ENCODE assay signal across 26 mouse cellular contexts in genomic region chr9:45212001-45212400, GRCm38 (mm10). TPM values are rescaled to one million over a fixed set of nuclear protein-coding genes. Genes with fewer than 3 reads are reported as not detected.
A peak's percentile ranks its signal among the peaks of the same experiment; 100 is the strongest.
DNase-seq lines count a peak whose midpoint lies in the region; ATAC-seq lines count a peak whose summit lies in the region.
"Had no signal": no experiment of that assay in that cellular context is flagged by ENCODE, and none has a peak within 500 bp of the region (broad histone marks: within the 10 kb centered on the region; RNA-seq: fewer than 3 reads in every experiment).

No protein-coding gene starts in this region.

- no peaks in the 10 kb centered on the region for H3K36me3 ChIP-seq in kidney, embryonic 16.5 days (ENCODE audit: insufficient read depth, low read length)
- H3K36me3 ChIP-seq in kidney, embryonic 15.5 days, result no peaks in the 10 kb centered on the region
- no peaks in the 10 kb centered on the region for H3K36me3 ChIP-seq in midbrain, embryonic 11.5 days (ENCODE audit: control insufficient read depth, insufficient read depth, low read length)
- H3K36me3 ChIP-seq in midbrain, embryonic 14.5 days (ENCODE audit: control insufficient read depth, insufficient read depth, low read length), result no peaks in the 10 kb centered on the region
- H3K36me3 ChIP-seq: embryonic facial prominence, embryonic 13.5 days; forebrain, embryonic 10.5 days; heart, embryonic 10.5 days; hindbrain, embryonic 12.5 days; hindbrain, embryonic 15.5 days had no signal

- no peaks in the 10 kb centered on the region for H3K4me1 ChIP-seq in kidney, embryonic 16.5 days (ENCODE audit: insufficient read depth, low read length)
- H3K4me1 ChIP-seq in kidney, embryonic 15.5 days, result peaks cover 7% of the 10 kb centered on the region; the same call in 1 of the 2 replicates
- H3K4me1 ChIP-seq in midbrain, embryonic 11.5 days (ENCODE audit: control insufficient read depth, insufficient read depth, low read length), result no peaks in the 10 kb centered on the region
- H3K4me1 ChIP-seq in midbrain, embryonic 14.5 days (ENCODE audit: control insufficient read depth, insufficient read depth, low read length), result no peaks in the 10 kb centered on the region
- H3K4me1 ChIP-seq: forebrain, embryonic 13.5 days; heart, embryonic 10.5 days; hindbrain, embryonic 15.5 days had no signal

- ATAC-seq in kidney, embryonic 16.5 days (ENCODE audit: low FRiP score, low TSS enrichment), result 0 out of 2 replicates have a peak, but pooled peaks have one; percentile 54
- ATAC-seq in kidney, embryonic 15.5 days (replicated peaks; ENCODE audit: low FRiP score), result no peak
- no peak for ATAC-seq in midbrain, embryonic 11.5 days (ENCODE audit: low FRiP score)
- no peak for ATAC-seq in midbrain, embryonic 14.5 days (ENCODE audit: low FRiP score, low TSS enrichment)
- ATAC-seq: CD4-positive, CD25-positive, alpha-beta regulatory T cell, adult 4 months; forebrain, embryonic 13.5 days; forebrain, embryonic 16.5 days had no signal

- WGBS in kidney, embryonic 16.5 days, result 40% methylated on average over 6 of the region's 6 CpGs
- 47% methylated on average over 6 of the region's 6 CpGs for WGBS in kidney, embryonic 15.5 days
- WGBS in midbrain, embryonic 11.5 days, result 73% methylated on average over 6 of the region's 6 CpGs
- WGBS in midbrain, embryonic 14.5 days, result 60% methylated on average over 6 of the region's 6 CpGs

- H3K9me3 ChIP-seq in kidney, embryonic 16.5 days (ENCODE audit: low read length), result no peaks in the 10 kb centered on the region
- no peaks in the 10 kb centered on the region for H3K9me3 ChIP-seq in kidney, embryonic 15.5 days (replicated peaks)
- no peaks in the 10 kb centered on the region for H3K9me3 ChIP-seq in midbrain, embryonic 11.5 days (ENCODE audit: control insufficient read depth, low read length)
- no peaks in the 10 kb centered on the region for H3K9me3 ChIP-seq in midbrain, embryonic 14.5 days (ENCODE audit: control insufficient read depth, low read length)
- H3K9me3 ChIP-seq: embryonic facial prominence, embryonic 13.5 days; forebrain, embryonic 10.5 days; forebrain, embryonic 13.5 days; heart, embryonic 10.5 days; hindbrain, embryonic 12.5 days; hindbrain, embryonic 15.5 days had no signal

- no peak overlapping the region for H3K27ac ChIP-seq in kidney, embryonic 16.5 days (ENCODE audit: low read length)
- no peak overlapping the region for H3K27ac ChIP-seq in kidney, embryonic 15.5 days
- H3K27ac ChIP-seq in midbrain, embryonic 11.5 days (ENCODE audit: low read depth, low read length), result no peak overlapping the region
- H3K27ac ChIP-seq in midbrain, embryonic 14.5 days (replicated peaks; ENCODE audit: low read depth, low read length), result no peak overlapping the region
- H3K27ac ChIP-seq: embryonic facial prominence, embryonic 13.5 days; forebrain, embryonic 10.5 days; forebrain, embryonic 13.5 days; heart, adult 2 months; heart, embryonic 10.5 days; hindbrain, embryonic 12.5 days; hindbrain, embryonic 15.5 days had no signal

- H3K4me2 ChIP-seq in kidney, embryonic 16.5 days (replicated peaks; ENCODE audit: low read depth, low read length), result no peak overlapping the region
- no peak overlapping the region for H3K4me2 ChIP-seq in kidney, embryonic 15.5 days
- no peak overlapping the region for H3K4me2 ChIP-seq in midbrain, embryonic 11.5 days
- no peak overlapping the region for H3K4me2 ChIP-seq in midbrain, embryonic 14.5 days (ENCODE audit: low read length)
- H3K4me2 ChIP-seq: embryonic facial prominence, embryonic 13.5 days; forebrain, embryonic 13.5 days; hindbrain, embryonic 12.5 days; hindbrain, embryonic 15.5 days had no signal

- DNase-seq in kidney, adult 11 months, result peak; percentile 12
- no peak for DNase-seq in kidney, adult 18-20 months
- DNase-seq in midbrain, embryonic 11.5 days (ENCODE audit: low spot score, missing footprints), result peak; percentile 31
- DNase-seq in midbrain, embryonic 14.5 days, result no peak
- DNase-seq: adrenal gland, adult 2 months; adrenal gland, postnatal 14 days; cerebellum, adult 11 months; cerebellum, adult 2 months; cerebellum, adult 9-11 months; cerebellum, postnatal 25 days; gastrocnemius, postnatal 10 days; gastrocnemius, postnatal 36 days; heart, adult 2 months had no signal

- H3K27me3 ChIP-seq in kidney, embryonic 16.5 days (ENCODE audit: insufficient read depth, low read length), result no peaks in the 10 kb centered on the region
- H3K27me3 ChIP-seq in kidney, embryonic 15.5 days, result no peaks in the 10 kb centered on the region
- no peaks in the 10 kb centered on the region for H3K27me3 ChIP-seq in midbrain, embryonic 11.5 days (ENCODE audit: control insufficient read depth, insufficient read depth, low read length)
- H3K27me3 ChIP-seq in midbrain, embryonic 14.5 days (ENCODE audit: control insufficient read depth, insufficient read depth, low read length), result no peaks in the 10 kb centered on the region
- H3K27me3 ChIP-seq: embryonic facial prominence, embryonic 13.5 days; forebrain, embryonic 13.5 days; hindbrain, embryonic 12.5 days; hindbrain, embryonic 15.5 days had no signal

- H3K4me3 ChIP-seq in kidney, embryonic 16.5 days (ENCODE audit: low read length), result no peak overlapping the region
- H3K4me3 ChIP-seq in kidney, embryonic 15.5 days (replicated peaks), result no peak overlapping the region
- no peak overlapping the region for H3K4me3 ChIP-seq in midbrain, embryonic 11.5 days (ENCODE audit: low read depth, low read length)
- no peak overlapping the region for H3K4me3 ChIP-seq in midbrain, embryonic 14.5 days (replicated peaks; ENCODE audit: low read depth, low read length)
- H3K4me3 ChIP-seq: embryonic facial prominence, embryonic 13.5 days; forebrain, embryonic 10.5 days; forebrain, embryonic 13.5 days; heart, adult 2 months; heart, embryonic 10.5 days; hindbrain, embryonic 12.5 days; hindbrain, embryonic 15.5 days had no signal

- H3K9ac ChIP-seq in kidney, embryonic 16.5 days (replicated peaks; ENCODE audit: low read length), result no peak overlapping the region
- no peak overlapping the region for H3K9ac ChIP-seq in kidney, embryonic 15.5 days
- no peak overlapping the region for H3K9ac ChIP-seq in midbrain, embryonic 11.5 days (ENCODE audit: low read length)
- H3K9ac ChIP-seq in midbrain, embryonic 14.5 days (replicated peaks; ENCODE audit: low read length), result no peak overlapping the region
- H3K9ac ChIP-seq: embryonic facial prominence, embryonic 13.5 days; forebrain, embryonic 13.5 days; hindbrain, embryonic 12.5 days; hindbrain, embryonic 15.5 days had no signal

RNA-seq across cellular contexts. Expression of gene Tmprss4, which starts 8.1 kb away (rescaled TPM):
- polyA plus RNA-seq in kidney, embryonic 16.5 days (2015; fragmentation: Nextera tagmentation; extraction: Ambion mirVana), result 0.33 and 0.61 TPM in 2 replicates
- polyA plus RNA-seq in kidney, embryonic 15.5 days (2015; fragmentation: Nextera tagmentation; extraction: Ambion mirVana), result 0.27 and 1.4 TPM in 2 replicates
- not detected in 2 replicates for polyA plus RNA-seq in midbrain, embryonic 11.5 days (2014; fragmentation: Nextera tagmentation; extraction: Ambion mirVana)
- polyA plus RNA-seq in midbrain, embryonic 14.5 days (2014; fragmentation: Nextera tagmentation; extraction: Ambion mirVana), result not detected in 2 replicates
- polyA plus RNA-seq: adrenal gland, adult 2 months; C2C12; CD4-positive, CD25-positive, alpha-beta regulatory T cell, adult 4 months; forebrain, embryonic 13.5 days; forebrain, embryonic 16.5 days; heart, embryonic 10.5 days; heart, embryonic 14.5 days; heart, postnatal 0 days had no signal

RNA-seq across cellular contexts. Expression of gene BC049352, which starts 30.2 kb away (rescaled TPM):
- 0.15 TPM in 1 of 2 replicates, not detected in the other for polyA plus RNA-seq in kidney, embryonic 16.5 days (2015; fragmentation: Nextera tagmentation; extraction: Ambion mirVana)
- not detected in 2 replicates for polyA plus RNA-seq in kidney, embryonic 15.5 days (2015; fragmentation: Nextera tagmentation; extraction: Ambion mirVana)
- not detected in 2 replicates for polyA plus RNA-seq in midbrain, embryonic 11.5 days (2014; fragmentation: Nextera tagmentation; extraction: Ambion mirVana)
- not detected in 2 replicates for polyA plus RNA-seq in midbrain, embryonic 14.5 days (2014; fragmentation: Nextera tagmentation; extraction: Ambion mirVana)
- polyA plus RNA-seq: C2C12; forebrain, embryonic 10.5 days; forebrain, embryonic 13.5 days; heart, embryonic 10.5 days; heart, embryonic 14.5 days; heart, postnatal 0 days; hindbrain, embryonic 12.5 days; hindbrain, embryonic 15.5 days had no signal

RNA-seq across cellular contexts. Expression of gene Il10ra, which starts 56.9 kb away (rescaled TPM):
- 0.65 and 0.92 TPM in 2 replicates for polyA plus RNA-seq in kidney, embryonic 16.5 days (2015; fragmentation: Nextera tagmentation; extraction: Ambion mirVana)
- polyA plus RNA-seq in kidney, embryonic 15.5 days (2015; fragmentation: Nextera tagmentation; extraction: Ambion mirVana), result 0.77 and 1.2 TPM in 2 replicates
- 0.79 and 1.3 TPM in 2 replicates for polyA plus RNA-seq in midbrain, embryonic 11.5 days (2014; fragmentation: Nextera tagmentation; extraction: Ambion mirVana)
- polyA plus RNA-seq in midbrain, embryonic 14.5 days (2014; fragmentation: Nextera tagmentation; extraction: Ambion mirVana), result 0.34 and 0.67 TPM in 2 replicates
- polyA plus RNA-seq: C2C12 had no signal

Comparison
In these comparisons a context has a peak if more than half of its experiments do, and no peak if none do; other contexts are left out.
1. DNase-seq: peak in kidney, adult 11 months (single experiment) and midbrain, embryonic 11.5 days (single experiment); none in kidney, adult 18-20 months (single experiment) and midbrain, embryonic 14.5 days (single experiment).